Mouse (Mus musculus) common myeloid progenitor, adult 5-6 weeks (primary cell): ENCODE results near the gene Nmb. TPM values are rescaled to one million over a fixed set of nuclear protein-coding genes. Genes with fewer than 3 reads are reported as not detected.

Source experiments
- ATAC-seq: replicated peaks from 2 replicates; pipeline ENCODE4 v1.8.0; 2016; ENCODE audit warnings: low read depth, mild to moderate bottlenecking, moderate TSS enrichment, inconsistent platforms; ENCODE audit not compliant: poor library complexity, severe bottlenecking
- total RNA-seq: library from RNA; stranded (forward); fragments of 200-1000, 187-1606 nt; gene quantifications from 2 replicates; pipeline ENCODE4 v1.2.3, GENCODE M21; 2017

Gene Nmb
- total RNA-seq, 1 experiment from 2014 or later = not detected

- no peak for ATAC-seq
Observed at GRCm38 (mm10) chr7:80864151-80864550, 40.7 kb downstream of the Nmb start.

GRCm38 (mm10) chr7:80863520-80863919, 41.4 kb downstream of the Nmb start:
- no peak for ATAC-seq

DNA sequence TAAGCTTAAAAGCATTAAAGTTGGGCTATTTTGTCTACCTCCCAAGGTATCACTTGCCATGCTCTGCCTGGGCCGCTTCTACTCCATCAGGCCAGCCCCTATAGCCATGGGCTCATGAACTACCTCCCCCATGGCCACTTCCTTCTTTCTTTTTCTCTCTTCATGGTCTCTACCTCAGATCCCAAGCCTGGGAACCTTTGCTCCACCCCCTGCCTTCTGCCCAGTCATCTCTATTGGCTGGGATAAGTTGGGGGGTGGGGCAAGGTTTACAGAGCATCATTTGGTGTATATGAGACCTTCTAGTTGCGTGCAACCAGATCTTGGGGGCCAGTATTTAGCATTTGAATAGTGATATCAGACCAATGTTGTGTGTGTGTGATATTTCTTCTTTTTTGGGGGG, 42.4 kb downstream of the Nmb start:
- ATAC-seq = peak; percentile 40

DNA sequence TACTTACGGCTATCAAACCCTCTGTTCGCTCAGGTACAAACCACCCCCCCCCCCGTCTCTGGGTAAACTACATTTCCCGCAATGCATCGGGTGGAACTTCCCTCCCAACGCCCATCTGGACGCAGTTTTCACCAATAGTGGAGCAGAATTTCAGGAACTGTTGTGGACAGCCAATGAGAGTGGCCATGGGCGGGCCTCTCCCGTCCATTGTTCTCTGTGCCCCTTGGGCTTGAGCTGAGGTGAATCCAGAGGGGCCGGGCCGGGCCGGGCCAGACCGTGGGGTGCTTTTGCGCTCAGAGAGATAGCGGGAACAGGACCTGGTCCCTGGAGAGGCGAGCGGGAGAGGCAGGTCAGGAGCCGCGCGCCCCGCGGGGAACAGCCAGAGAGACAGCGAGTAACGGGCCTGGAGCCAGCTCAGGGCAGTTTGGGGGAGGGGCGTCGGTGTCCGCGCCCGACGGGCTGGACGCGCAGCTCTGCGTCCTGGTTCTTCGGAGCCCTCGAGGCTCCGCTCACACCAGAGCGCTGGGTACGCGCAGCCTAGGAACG, 44.1 kb downstream of the Nmb start, which contains the start of gene Zscan2:
Gene Zscan2, plus strand, starts transcription at position 192 of the 546 bp plus-strand sequence.
- ATAC-seq = peak; percentile 80

DNA sequence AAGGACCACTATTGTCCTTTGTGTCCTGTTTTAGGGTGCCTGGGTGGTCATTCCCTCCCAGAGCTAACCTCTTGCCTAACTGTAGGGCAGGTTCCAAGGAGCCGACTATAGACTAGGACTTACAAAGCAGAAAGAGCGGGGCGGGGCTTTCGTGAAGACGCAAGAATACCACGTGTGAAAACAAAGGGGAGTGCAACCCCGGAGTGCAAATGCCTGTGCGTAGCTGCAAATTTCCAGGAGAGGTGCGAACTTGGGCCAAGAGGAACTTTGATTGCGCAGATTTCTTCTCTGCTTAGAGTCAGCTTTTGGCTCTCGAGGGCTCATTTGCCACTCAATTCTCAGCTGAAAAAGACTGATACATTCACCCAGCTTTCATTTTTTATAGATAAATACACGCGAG, 44.6 kb downstream of the Nmb start:
- peak; percentile 40 for ATAC-seq

DNA sequence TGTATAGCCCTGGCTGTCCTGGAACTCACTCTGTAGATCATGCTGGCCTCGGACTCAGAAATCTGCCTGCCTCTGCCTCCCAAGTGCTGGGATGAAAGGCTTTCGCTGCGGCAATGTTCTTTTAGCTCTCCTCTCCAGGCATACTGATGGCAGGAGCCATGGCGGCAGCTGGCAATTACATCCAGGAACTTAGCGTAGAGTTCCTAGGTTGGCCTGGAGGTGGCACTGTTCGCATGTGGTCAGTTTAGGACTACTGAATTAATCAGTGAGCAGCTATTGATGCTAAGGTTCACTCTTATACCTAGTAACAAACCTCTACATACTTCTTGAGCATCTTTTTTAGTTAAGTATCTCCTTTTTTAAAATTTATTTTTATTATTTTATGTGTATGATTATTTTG, 47.7 kb downstream of the Nmb start:
- peak; percentile 75 for ATAC-seq

- ATAC-seq = no peak
Observed at GRCm38 (mm10) chr7:80855316-80855715, 49.6 kb downstream of the Nmb start.

DNA sequence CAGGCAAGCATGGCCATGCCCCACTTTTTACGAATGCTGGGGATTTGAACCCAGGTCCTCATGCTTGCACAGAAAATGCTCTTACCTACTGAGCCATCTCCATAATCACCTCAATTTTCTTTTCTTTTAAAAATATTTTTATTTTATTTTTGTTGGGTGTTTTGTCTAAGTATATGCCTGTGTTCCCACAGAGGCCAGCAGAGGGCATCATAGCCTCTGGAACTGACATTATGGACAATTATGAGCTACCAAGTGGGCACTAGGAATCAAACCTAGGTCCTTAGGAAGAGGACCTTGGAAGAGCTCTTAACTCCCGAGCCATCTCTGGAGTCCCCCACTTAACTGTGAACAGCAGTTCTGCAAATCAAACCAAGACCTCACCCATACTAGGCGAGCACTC, 51.7 kb downstream of the Nmb start:
- no peak for ATAC-seq

Other genes starting within 250 kb of the Nmb start
- gene Crtc3, start 216.2 kb downstream of the Nmb start, total RNA-seq = 8.4 and 15.8 TPM in 2 replicates
- gene Iqgap1, start 79.1 kb downstream of the Nmb start, total RNA-seq = 84.8 and 101 TPM in 2 replicates
- 7.9 and 14.2 TPM in 2 replicates for gene Zscan2, start 44.2 kb downstream of the Nmb start, total RNA-seq
- 31.7 and 79.8 TPM in 2 replicates for gene Wdr73, start 3.8 kb downstream of the Nmb start, total RNA-seq
- gene Sec11a, start 42.7 kb upstream of the Nmb start, total RNA-seq = 333 and 351 TPM in 2 replicates
- 28.1 and 28.8 TPM in 2 replicates for gene Zfp592, start 88.6 kb upstream of the Nmb start, total RNA-seq
- 0.78 and 1.1 TPM in 2 replicates for gene Alpk3, start 152.5 kb upstream of the Nmb start, total RNA-seq
- not detected in 2 replicates for gene Slc28a1, start 209.7 kb upstream of the Nmb start, total RNA-seq